Mouse (Mus musculus): Measurements from ENCODE around the gene Nlrc5. TPM values are rescaled to one million over a fixed set of nuclear protein-coding genes. Genes with fewer than 3 reads are reported as not detected.

Gene Nlrc5
- total and polyA plus RNA-seq, 2 experiments = 11.6 to 21.2 TPM

DNA sequence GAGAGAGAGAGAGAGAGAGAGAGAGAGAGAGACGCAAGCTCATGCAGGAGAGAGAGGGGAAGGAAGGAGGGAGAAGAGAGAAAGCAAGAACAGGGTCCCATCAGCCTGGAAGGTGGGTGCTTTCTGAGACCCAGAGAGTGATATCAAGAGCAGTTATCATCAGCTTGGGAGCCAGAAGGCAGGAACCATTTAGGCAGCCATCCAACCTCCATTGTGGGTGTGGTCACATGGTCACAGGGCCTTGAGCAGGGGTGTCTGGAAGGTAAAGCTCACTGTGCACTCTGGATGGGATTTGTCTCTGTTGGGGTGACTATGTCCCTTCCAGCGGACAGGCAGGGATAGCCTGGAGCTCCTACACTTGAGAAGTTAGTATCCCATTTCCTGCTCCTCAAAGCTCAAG is 105.9 kb downstream of the Nlrc5 start:
- H3K79me2 ChIP-seq (ENCODE audit: control insufficient read depth, insufficient read depth, low read length) = peaks cover 6% of the 10 kb centered on the region; the same call in 1 of the 2 replicates
- 93% methylated on average over 2 of the region's 2 CpGs for WGBS
- no peaks in the 10 kb centered on the region for H3K4me1 ChIP-seq (ENCODE audit: control insufficient read depth, insufficient read depth, low read length)
- no peak overlapping the region for H3K9ac ChIP-seq (ENCODE audit: low read depth, low read length)
- DNase-seq (ENCODE audit: extremely low read depth, low read depth, low spot score) = no peak
- no peak overlapping the region for H3K4me3 ChIP-seq (ENCODE audit: insufficient read depth, low read depth, low read length)
- H3K27me3 ChIP-seq (ENCODE audit: control insufficient read depth, insufficient read depth, low read length) = no peaks in the 10 kb centered on the region
- H3K27ac ChIP-seq (replicated peaks; ENCODE audit: insufficient read depth, low read depth, low read length) = no peak overlapping the region
- no peak for TF ChIP-seq CTCF (IDR thresholded peaks at IDR 0.05; ENCODE audit: low read depth, low read length)
- no peak for TF ChIP-seq POLR2A (IDR thresholded peaks at IDR 0.05; ENCODE audit: extremely low read depth, insufficient read depth, low read length)
- H3K36me3 ChIP-seq (ENCODE audit: control insufficient read depth, insufficient read depth, low read length) = no peaks in the 10 kb centered on the region

- Histone ChIP-seq H3K9ac (ENCODE audit: low read depth, low read length) (no peak overlapping the region), H3K4me3 (ENCODE audit: insufficient read depth, low read depth, low read length) (no peak overlapping the region), H3K4me1 (ENCODE audit: control insufficient read depth, insufficient read depth, low read length) (no peaks in the 10 kb centered on the region), H3K27me3 (ENCODE audit: control insufficient read depth, insufficient read depth, low read length) (no peaks in the 10 kb centered on the region), H3K27ac (replicated peaks; ENCODE audit: insufficient read depth, low read depth, low read length) (no peak overlapping the region), H3K36me3 (ENCODE audit: control insufficient read depth, insufficient read depth, low read length) (no peaks in the 10 kb centered on the region), H3K79me2 (ENCODE audit: control insufficient read depth, insufficient read depth, low read length) (peaks cover 2% of the 10 kb centered on the region; the same call in 1 of the 2 replicates)
- DNase-seq (ENCODE audit: extremely low read depth, low read depth, low spot score) = no peak
- TF ChIP-seq CTCF (IDR thresholded peaks at IDR 0.05; ENCODE audit: low read depth, low read length) = no peak
- no peak for TF ChIP-seq POLR2A (IDR thresholded peaks at IDR 0.05; ENCODE audit: extremely low read depth, insufficient read depth, low read length)
- 85% methylated on average over 18 of the region's 18 CpGs for WGBS
These were observed 107.0 kb downstream of the Nlrc5 start for GRCm38 (mm10) chr8:94540889-94541795.

GRCm38 (mm10) chr8:94543981-94544380 is 109.8 kb downstream of the Nlrc5 start:
- 92% methylated on average over 8 of the region's 8 CpGs for WGBS
- Histone ChIP-seq H3K27me3 (ENCODE audit: control insufficient read depth, insufficient read depth, low read length) (no peaks in the 10 kb centered on the region), H3K27ac (replicated peaks; ENCODE audit: insufficient read depth, low read depth, low read length) (no peak overlapping the region), H3K4me3 (ENCODE audit: insufficient read depth, low read depth, low read length) (no peak overlapping the region), H3K9ac (ENCODE audit: low read depth, low read length) (no peak overlapping the region), H3K79me2 (ENCODE audit: control insufficient read depth, insufficient read depth, low read length) (peaks cover 2% of the 10 kb centered on the region; the same call in 1 of the 2 replicates), H3K4me1 (ENCODE audit: control insufficient read depth, insufficient read depth, low read length) (no peaks in the 10 kb centered on the region), H3K36me3 (ENCODE audit: control insufficient read depth, insufficient read depth, low read length) (no peaks in the 10 kb centered on the region)
- no peak for DNase-seq (ENCODE audit: extremely low read depth, low read depth, low spot score)
- TF ChIP-seq CTCF (IDR thresholded peaks at IDR 0.05; ENCODE audit: low read depth, low read length) (no peak), POLR2A (IDR thresholded peaks at IDR 0.05; ENCODE audit: extremely low read depth, insufficient read depth, low read length) (no peak)

DNA sequence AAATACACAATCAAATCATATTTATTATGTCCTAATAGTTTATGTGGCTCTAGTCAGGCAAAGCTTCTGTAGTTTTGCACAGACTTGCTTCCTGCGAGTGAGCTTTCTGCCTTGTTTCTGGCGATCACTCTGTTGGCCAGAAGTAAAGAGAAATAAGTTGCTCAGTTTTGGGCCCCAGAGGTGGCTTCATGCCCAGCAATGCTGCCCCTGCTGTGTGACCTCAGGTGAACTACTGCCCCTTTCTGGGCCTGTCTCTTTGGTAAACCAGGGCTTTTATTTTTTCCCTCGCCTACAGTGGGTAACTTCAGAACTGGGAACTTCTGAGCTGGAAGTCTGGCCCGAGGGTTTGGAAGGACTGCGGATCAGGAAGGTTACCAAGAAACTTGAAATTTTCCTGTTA is 114.9 kb downstream of the Nlrc5 start:
- WGBS = 67% methylated on average over 5 of the region's 5 CpGs
- H3K9ac ChIP-seq (ENCODE audit: low read depth, low read length) = no peak overlapping the region
- TF ChIP-seq POLR2A (IDR thresholded peaks at IDR 0.05; ENCODE audit: extremely low read depth, insufficient read depth, low read length) = no peak
- TF ChIP-seq CTCF (IDR thresholded peaks at IDR 0.05; ENCODE audit: low read depth, low read length) = no peak
- no peaks in the 10 kb centered on the region for H3K27me3 ChIP-seq (ENCODE audit: control insufficient read depth, insufficient read depth, low read length)
- H3K4me3 ChIP-seq (ENCODE audit: insufficient read depth, low read depth, low read length) = no peak overlapping the region
- peaks cover 6% of the 10 kb centered on the region for H3K4me1 ChIP-seq (ENCODE audit: control insufficient read depth, insufficient read depth, low read length)
- H3K79me2 ChIP-seq (ENCODE audit: control insufficient read depth, insufficient read depth, low read length) = peaks cover 2% of the 10 kb centered on the region; the same call in 1 of the 2 replicates
- no peaks in the 10 kb centered on the region for H3K36me3 ChIP-seq (ENCODE audit: control insufficient read depth, insufficient read depth, low read length)
- peak overlapping the region; percentile 66 for H3K27ac ChIP-seq (replicated peaks; ENCODE audit: insufficient read depth, low read depth, low read length)
- no peak for DNase-seq (ENCODE audit: extremely low read depth, low read depth, low spot score)

- Histone ChIP-seq H3K9ac (ENCODE audit: low read depth, low read length) (no peak overlapping the region), H3K27ac (replicated peaks; ENCODE audit: insufficient read depth, low read depth, low read length) (peak overlapping the region; percentile 81), H3K36me3 (ENCODE audit: control insufficient read depth, insufficient read depth, low read length) (no peaks in the 10 kb centered on the region), H3K4me1 (ENCODE audit: control insufficient read depth, insufficient read depth, low read length) (peaks cover 6% of the 10 kb centered on the region), H3K79me2 (ENCODE audit: control insufficient read depth, insufficient read depth, low read length) (no peaks in the 10 kb centered on the region; the same call in 1 of the 2 replicates), H3K27me3 (ENCODE audit: control insufficient read depth, insufficient read depth, low read length) (no peaks in the 10 kb centered on the region), H3K4me3 (ENCODE audit: insufficient read depth, low read depth, low read length) (no peak overlapping the region)
- 71% methylated on average over 5 of the region's 5 CpGs for WGBS
- no peak for TF ChIP-seq CTCF (IDR thresholded peaks at IDR 0.05; ENCODE audit: low read depth, low read length)
- DNase-seq (ENCODE audit: extremely low read depth, low read depth, low spot score) = no peak
These were observed 115.3 kb downstream of the Nlrc5 start for GRCm38 (mm10) chr8:94549482-94549881.

DNA sequence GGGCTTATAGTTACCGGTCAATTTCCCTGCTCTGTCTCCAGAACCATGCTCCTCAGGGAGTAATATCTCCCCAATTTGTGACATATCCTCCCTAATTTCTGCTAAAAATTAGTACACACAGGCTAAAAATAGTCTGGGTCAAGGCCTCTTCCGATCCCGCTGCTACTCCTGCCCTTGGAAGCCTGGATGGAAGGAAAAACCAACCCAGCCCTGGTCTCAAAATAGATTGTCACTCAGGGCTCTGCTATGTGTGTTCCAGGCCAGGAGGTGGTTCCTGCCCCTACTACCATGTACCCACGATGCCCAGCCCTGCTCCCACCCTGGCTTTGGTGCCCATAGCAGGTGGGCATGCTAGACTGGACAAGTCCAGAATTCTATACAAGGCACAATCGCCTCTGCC is 115.8 kb downstream of the Nlrc5 start:
- Histone ChIP-seq H3K4me3 (ENCODE audit: insufficient read depth, low read depth, low read length) (no peak overlapping the region), H3K9ac (ENCODE audit: low read depth, low read length) (no peak overlapping the region), H3K4me1 (ENCODE audit: control insufficient read depth, insufficient read depth, low read length) (peaks cover 6% of the 10 kb centered on the region), H3K27me3 (ENCODE audit: control insufficient read depth, insufficient read depth, low read length) (no peaks in the 10 kb centered on the region), H3K36me3 (ENCODE audit: control insufficient read depth, insufficient read depth, low read length) (no peaks in the 10 kb centered on the region), H3K79me2 (ENCODE audit: control insufficient read depth, insufficient read depth, low read length) (no peaks in the 10 kb centered on the region; the same call in 1 of the 2 replicates), H3K27ac (replicated peaks; ENCODE audit: insufficient read depth, low read depth, low read length) (peak overlapping the region; percentile 81)
- TF ChIP-seq POLR2A (IDR thresholded peaks at IDR 0.05; ENCODE audit: extremely low read depth, insufficient read depth, low read length) = no peak
- no peak for TF ChIP-seq CTCF (IDR thresholded peaks at IDR 0.05; ENCODE audit: low read depth, low read length)
- WGBS = 81% methylated on average over 5 of the region's 5 CpGs
- no peak for DNase-seq (ENCODE audit: extremely low read depth, low read depth, low spot score)

Measured in liver, adult 2 months (tissue).